Mouse (Mus musculus) embryonic fibroblast, embryonic 13.5 days (primary cell): Measurements from ENCODE around the gene Spdya.

ENCODE experiments used
- CTCF ChIP-seq: IDR thresholded peaks from 2 replicates; pipeline ENCODE4 v1.5.1; 2011; ENCODE audit warnings: mild to moderate bottlenecking, control low read depth, low read length, moderate library complexity, borderline replicate concordance; ENCODE audit not compliant: insufficient read depth
- POLR2A ChIP-seq: IDR thresholded peaks from 2 replicates; pipeline ENCODE4 v1.6.1; 2011; ENCODE audit warnings: low read depth, mild to moderate bottlenecking, control low read depth, low read length, moderate library complexity

DNA sequence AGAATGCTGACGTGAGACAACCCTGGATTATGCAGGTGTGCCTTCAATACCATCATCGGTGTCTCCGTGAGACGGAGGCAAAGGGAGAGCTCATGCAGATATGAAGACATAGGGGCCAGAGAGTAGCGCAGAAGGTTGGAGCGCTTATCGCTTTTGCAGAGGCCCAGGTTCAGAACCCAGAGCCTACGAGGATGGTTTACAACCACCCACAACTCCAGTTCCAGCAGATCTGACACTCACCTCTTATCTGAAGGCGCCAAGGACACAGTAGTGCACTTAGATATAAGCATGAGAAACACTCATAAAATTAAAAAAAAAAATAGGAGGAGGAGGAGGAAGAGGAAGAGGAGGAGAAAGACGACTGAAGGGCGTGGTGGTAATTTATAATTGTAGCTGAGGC is 41.6 kb upstream of the Spdya start:
- TF ChIP-seq CTCF: no peak
- no peak for TF ChIP-seq POLR2A
